Mouse (Mus musculus): ENCODE results near the gene Flvcr1. TPM values are rescaled to one million over a fixed set of nuclear protein-coding genes. Genes with fewer than 3 reads are reported as not detected.

Gene Flvcr1
- polyA plus RNA-seq, 1 experiment from 2014 or later, result 11.8 TPM

DNA sequence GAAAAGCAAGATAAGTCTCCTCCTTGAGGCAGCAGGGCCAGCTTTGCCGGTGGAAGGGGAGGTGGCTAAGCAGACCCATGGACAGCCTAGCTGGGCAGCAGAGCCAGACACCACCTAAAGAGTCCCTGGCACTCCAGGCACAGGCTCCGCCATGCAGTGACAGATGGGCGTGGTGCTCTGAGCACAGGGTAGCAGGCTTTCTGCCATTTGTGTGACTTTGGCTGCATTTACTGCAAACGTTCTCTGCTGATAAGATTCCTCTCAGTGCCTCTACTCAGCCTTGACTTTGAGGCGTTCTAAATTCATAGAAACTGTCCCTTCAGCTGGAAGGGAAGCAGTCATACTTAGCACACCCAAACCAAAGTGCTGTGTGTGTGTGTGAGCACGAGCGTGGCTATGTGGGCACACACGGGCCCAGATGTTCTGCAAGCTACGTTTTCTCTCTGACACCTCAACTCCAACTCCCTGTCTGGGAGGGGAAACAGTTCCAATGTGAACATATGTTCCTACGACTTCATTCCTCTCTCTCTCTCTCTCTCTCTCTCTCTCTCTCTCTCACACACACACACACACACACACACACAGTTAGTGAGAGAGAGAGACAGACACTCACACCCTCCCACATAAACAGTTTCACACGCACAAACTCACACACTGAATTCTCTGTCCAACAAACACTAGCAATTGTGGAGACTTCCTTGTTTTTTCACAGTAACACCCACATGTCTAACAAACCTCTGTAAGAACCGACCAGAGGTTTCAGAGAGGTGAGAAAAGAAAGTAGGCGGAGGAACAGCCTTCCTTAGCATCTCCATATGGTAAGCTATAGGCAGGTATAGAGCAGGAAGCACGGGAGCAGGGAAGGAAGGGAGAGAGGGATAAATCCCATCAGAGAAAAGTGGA, 54.0 kb downstream of the Flvcr1 start:
- H3K9ac ChIP-seq (ENCODE audit: low read depth, low read length), result no peak overlapping the region
- H3K27ac ChIP-seq (ENCODE audit: low read depth, low read length), result no peak overlapping the region
- DNase-seq (ENCODE audit: low spot score) (no peak), ATAC-seq (replicated peaks; ENCODE audit: low FRiP score) (no peak)
- H3K9me3 ChIP-seq (ENCODE audit: control insufficient read depth, low read length), result no peaks in the 10 kb centered on the region
- H3K4me2 ChIP-seq, result no peak overlapping the region
- H3K4me3 ChIP-seq (ENCODE audit: low read depth, low read length), result no peak overlapping the region
- H3K36me3 ChIP-seq (ENCODE audit: control insufficient read depth, insufficient read depth, low read length), result peaks cover 4% of the 10 kb centered on the region
- 66% methylated on average over 14 of the region's 14 CpGs for WGBS
- peaks cover 9% of the 10 kb centered on the region for H3K27me3 ChIP-seq (replicated peaks; ENCODE audit: control insufficient read depth, insufficient read depth, low read length)
- H3K4me1 ChIP-seq (replicated peaks; ENCODE audit: control insufficient read depth, insufficient read depth, low read length), result no peaks in the 10 kb centered on the region

DNA sequence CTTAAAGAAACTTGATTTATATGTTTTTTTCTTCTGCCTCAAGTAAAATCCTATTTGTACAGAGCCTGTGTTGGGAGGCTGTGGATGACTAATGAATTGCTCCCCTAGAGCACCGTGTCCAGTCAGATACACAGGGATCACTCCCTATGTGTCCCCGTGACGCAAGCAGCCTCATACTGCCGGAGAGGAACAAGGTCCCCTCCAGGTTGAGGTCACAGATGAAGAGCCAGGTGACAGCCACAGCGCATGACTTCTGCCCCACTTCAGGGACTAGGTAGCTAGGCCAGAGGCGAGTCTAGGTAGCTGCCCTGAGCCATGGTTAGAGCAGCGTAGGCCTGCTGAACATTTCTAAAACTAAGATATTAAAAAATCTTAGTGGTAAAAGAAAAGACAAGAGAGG, 57.9 kb downstream of the Flvcr1 start:
- Histone ChIP-seq H3K27ac (ENCODE audit: low read depth, low read length) (no peak overlapping the region), H3K9ac (ENCODE audit: low read depth, low read length) (no peak overlapping the region), H3K36me3 (ENCODE audit: control insufficient read depth, insufficient read depth, low read length) (peaks cover 4% of the 10 kb centered on the region), H3K9me3 (ENCODE audit: control insufficient read depth, low read length) (no peaks in the 10 kb centered on the region), H3K27me3 (replicated peaks; ENCODE audit: control insufficient read depth, insufficient read depth, low read length) (no peaks in the 10 kb centered on the region), H3K4me1 (replicated peaks; ENCODE audit: control insufficient read depth, insufficient read depth, low read length) (no peaks in the 10 kb centered on the region), H3K4me3 (ENCODE audit: low read depth, low read length) (no peak overlapping the region), H3K4me2 (no peak overlapping the region)
- DNase-seq (ENCODE audit: low spot score) (no peak), ATAC-seq (replicated peaks; ENCODE audit: low FRiP score) (no peak)
- WGBS, result 90% methylated on average over 7 of the region's 7 CpGs

DNA sequence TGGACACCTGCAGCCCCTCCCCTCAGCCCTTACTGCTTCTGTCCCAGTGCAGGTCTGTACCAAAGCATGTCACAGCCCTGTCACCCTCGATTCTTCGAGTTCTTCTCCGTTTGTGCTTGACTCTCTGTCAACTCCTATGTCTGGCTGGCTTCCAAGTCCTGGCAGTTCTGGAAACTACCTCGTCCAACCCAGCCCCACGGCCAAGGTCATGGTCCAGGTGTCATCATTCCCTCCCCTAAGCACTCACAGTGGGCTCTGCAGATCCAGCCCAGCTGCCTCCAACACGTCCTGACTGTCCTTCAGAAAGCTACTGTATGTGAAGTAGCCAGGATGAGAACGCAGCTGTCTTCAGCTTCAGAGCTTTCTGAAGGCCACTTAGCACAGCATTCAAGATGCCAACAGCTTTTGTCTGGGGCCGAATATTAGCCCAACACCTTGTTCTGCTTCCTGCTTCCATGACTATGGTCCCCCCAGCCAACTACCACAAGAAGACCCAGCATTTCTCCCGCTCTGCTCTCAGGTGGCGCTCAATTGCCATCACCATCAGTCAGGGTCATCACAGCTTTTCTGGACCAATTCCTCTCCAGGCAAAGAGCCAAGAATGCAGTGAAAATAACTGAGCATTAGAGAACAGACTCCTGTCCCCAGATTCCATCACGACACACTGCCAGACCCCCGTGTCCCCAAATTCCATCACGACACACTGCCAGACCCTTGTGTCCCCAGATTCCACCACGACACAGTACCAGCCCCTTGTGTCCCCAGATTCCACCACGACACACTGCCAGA, 60.8 kb downstream of the Flvcr1 start:
- WGBS, result 77% methylated on average over 15 of the region's 15 CpGs
- ATAC-seq (replicated peaks; ENCODE audit: low FRiP score) (no peak), DNase-seq (ENCODE audit: low spot score) (no peak)
- Histone ChIP-seq H3K4me2 (no peak overlapping the region), H3K36me3 (ENCODE audit: control insufficient read depth, insufficient read depth, low read length) (peaks cover 4% of the 10 kb centered on the region), H3K4me3 (ENCODE audit: low read depth, low read length) (no peak overlapping the region), H3K27me3 (replicated peaks; ENCODE audit: control insufficient read depth, insufficient read depth, low read length) (no peaks in the 10 kb centered on the region), H3K9ac (ENCODE audit: low read depth, low read length) (no peak overlapping the region), H3K4me1 (replicated peaks; ENCODE audit: control insufficient read depth, insufficient read depth, low read length) (no peaks in the 10 kb centered on the region), H3K9me3 (ENCODE audit: control insufficient read depth, low read length) (no peaks in the 10 kb centered on the region), H3K27ac (ENCODE audit: low read depth, low read length) (no peak overlapping the region)

DNA sequence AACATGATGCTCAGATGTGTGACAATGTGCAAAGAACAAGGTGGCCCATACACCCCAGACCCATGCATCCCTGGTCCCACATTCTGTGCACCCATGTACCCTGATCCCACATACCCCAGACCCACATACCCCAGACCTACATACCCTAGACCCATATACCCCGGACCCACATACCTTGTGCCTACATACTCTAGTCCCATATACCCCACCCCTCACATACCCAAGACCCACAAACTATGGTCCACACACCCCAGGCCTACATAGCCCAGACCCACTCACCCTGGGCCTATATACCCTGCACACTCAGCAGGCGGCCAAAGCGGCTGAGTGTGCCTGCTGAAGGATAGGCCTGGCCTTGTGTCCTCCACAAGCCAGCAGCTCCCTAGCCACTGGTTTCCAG, 63.2 kb downstream of the Flvcr1 start:
- Histone ChIP-seq H3K9me3 (ENCODE audit: control insufficient read depth, low read length) (no peaks in the 10 kb centered on the region), H3K9ac (ENCODE audit: low read depth, low read length) (no peak overlapping the region), H3K4me1 (replicated peaks; ENCODE audit: control insufficient read depth, insufficient read depth, low read length) (no peaks in the 10 kb centered on the region), H3K27ac (ENCODE audit: low read depth, low read length) (no peak overlapping the region), H3K4me2 (no peak overlapping the region), H3K27me3 (replicated peaks; ENCODE audit: control insufficient read depth, insufficient read depth, low read length) (no peaks in the 10 kb centered on the region), H3K36me3 (ENCODE audit: control insufficient read depth, insufficient read depth, low read length) (no peaks in the 10 kb centered on the region), H3K4me3 (ENCODE audit: low read depth, low read length) (no peak overlapping the region)
- 95% methylated on average over 3 of the region's 3 CpGs for WGBS
- DNase-seq (ENCODE audit: low spot score) (no peak), ATAC-seq (replicated peaks; ENCODE audit: low FRiP score) (no peak)

DNA sequence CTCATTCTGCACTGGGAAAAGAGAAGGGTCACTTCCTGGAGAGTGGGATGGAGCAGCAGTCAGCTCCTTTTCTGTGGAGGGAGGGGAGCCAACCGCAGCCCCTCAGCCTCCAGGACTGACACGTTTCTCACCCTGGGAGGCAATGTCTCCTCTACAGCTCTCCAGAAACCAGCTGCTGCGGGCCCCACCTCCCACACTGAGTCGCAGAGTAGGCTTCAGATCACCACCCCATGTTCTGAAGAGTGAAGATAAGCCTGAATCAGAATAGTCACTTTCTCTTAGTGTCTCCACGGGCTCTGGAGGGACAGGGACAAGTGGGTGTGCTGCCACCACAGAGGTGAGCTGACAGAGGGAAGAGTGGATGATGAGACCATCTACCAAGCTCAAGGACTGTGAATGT, 67.1 kb downstream of the Flvcr1 start:
- no peaks in the 10 kb centered on the region for H3K36me3 ChIP-seq (ENCODE audit: control insufficient read depth, insufficient read depth, low read length)
- no peaks in the 10 kb centered on the region for H3K4me1 ChIP-seq (replicated peaks; ENCODE audit: control insufficient read depth, insufficient read depth, low read length)
- ATAC-seq (replicated peaks; ENCODE audit: low FRiP score), result peak; percentile 57; the same call in 1 of the 2 replicates
- WGBS, result 36% methylated on average over 5 of the region's 5 CpGs
- H3K27ac ChIP-seq (ENCODE audit: low read depth, low read length), result no peak overlapping the region
- H3K4me3 ChIP-seq (ENCODE audit: low read depth, low read length), result no peak overlapping the region
- H3K27me3 ChIP-seq (replicated peaks; ENCODE audit: control insufficient read depth, insufficient read depth, low read length), result no peaks in the 10 kb centered on the region
- H3K9me3 ChIP-seq (ENCODE audit: control insufficient read depth, low read length), result no peaks in the 10 kb centered on the region
- no peak for DNase-seq (ENCODE audit: low spot score)
- H3K9ac ChIP-seq (ENCODE audit: low read depth, low read length), result no peak overlapping the region
- H3K4me2 ChIP-seq, result no peak overlapping the region

Other genes with a start within 250 kb of the Flvcr1 start
- gene Rps6kc1, start 114.4 kb downstream of the Flvcr1 start, polyA plus RNA-seq (2014; fragmentation: Nextera tagmentation; extraction: Ambion mirVana), result 10.0 and 11.1 TPM in 2 replicates
- 32.1 and 34.1 TPM in 2 replicates for gene Angel2, start 101.0 kb downstream of the Flvcr1 start, polyA plus RNA-seq (2014; fragmentation: Nextera tagmentation; extraction: Ambion mirVana)
- 12.8 and 14.2 TPM in 2 replicates for gene Vash2, start 46.9 kb downstream of the Flvcr1 start, polyA plus RNA-seq (2014; fragmentation: Nextera tagmentation; extraction: Ambion mirVana)
- gene Spata45, start 10.5 kb upstream of the Flvcr1 start, polyA plus RNA-seq (2014; fragmentation: Nextera tagmentation; extraction: Ambion mirVana), result not detected in 2 replicates
- gene Tatdn3, start 36.8 kb upstream of the Flvcr1 start, polyA plus RNA-seq (2014; fragmentation: Nextera tagmentation; extraction: Ambion mirVana), result 14.4 and 17.2 TPM in 2 replicates
- gene Nsl1, start 36.9 kb upstream of the Flvcr1 start, polyA plus RNA-seq (2014; fragmentation: Nextera tagmentation; extraction: Ambion mirVana), result 27.7 and 30.7 TPM in 2 replicates
- 5.7 and 6.0 TPM in 2 replicates for gene Batf3, start 71.7 kb upstream of the Flvcr1 start, polyA plus RNA-seq (2014; fragmentation: Nextera tagmentation; extraction: Ambion mirVana)
- gene Fam71a, start 138.7 kb upstream of the Flvcr1 start, polyA plus RNA-seq (2014; fragmentation: Nextera tagmentation; extraction: Ambion mirVana), result not detected in 2 replicates
- gene Atf3, start 191.9 kb upstream of the Flvcr1 start, polyA plus RNA-seq (2014; fragmentation: Nextera tagmentation; extraction: Ambion mirVana), result 3.1 and 3.6 TPM in 2 replicates